Mouse (Mus musculus) limb, embryonic 14.5 days (tissue): ENCODE data around the gene Izumo1r. TPM values are rescaled to one million over a fixed set of nuclear protein-coding genes. Genes with fewer than 3 reads are reported as not detected.
A peak's percentile ranks its signal among the peaks of the same experiment; 100 is the strongest.

Source experiments
- ATAC-seq: fragments of 200-750 bp; cut with Nextera tagmentation; 2 replicates; pipeline ENCODE4 v1.8.0; 2017; ENCODE audit warnings: low read depth, moderate number of reproducible peaks, moderate TSS enrichment; ENCODE audit not compliant: low FRiP score
- DNase-seq: peaks from one replicate; pipeline ENCODE4 v3.0.0-alpha.2; 2015; ENCODE audit warnings: low spot score
- H3K27ac ChIP-seq: fragments of 300-500 bp; sonication (generic); replicated peaks from 2 replicates; pipeline ENCODE4 v1.5.1; 2014; ENCODE audit warnings: low read depth, mild to moderate bottlenecking, low read length, moderate library complexity, mixed read lengths
- H3K27me3 ChIP-seq: fragments of 300-500 bp; sonication (generic); 2 replicates; pipeline ENCODE4 v1.6.1; 2014; ENCODE audit warnings: low read length, mixed read lengths; ENCODE audit not compliant: control insufficient read depth, insufficient read depth
- H3K36me3 ChIP-seq: fragments of 300-500 bp; sonication (generic); 2 replicates; pipeline ENCODE4 v1.6.1; 2014; ENCODE audit warnings: mild to moderate bottlenecking, low read length, moderate library complexity, mixed read lengths; ENCODE audit not compliant: control insufficient read depth, insufficient read depth
- H3K4me1 ChIP-seq: fragments of 300-500 bp; sonication (generic); 2 replicates; pipeline ENCODE4 v1.6.1; 2014; ENCODE audit warnings: antibody characterized with exemption, low read length, mixed read lengths; ENCODE audit not compliant: control insufficient read depth, insufficient read depth
- H3K4me2 ChIP-seq: fragments of 300-500 bp; sonication (generic); replicated peaks from 2 replicates; pipeline ENCODE4 v1.6.1; 2014; ENCODE audit warnings: low read depth, mild to moderate bottlenecking, low read length, moderate library complexity; ENCODE audit not compliant: severe bottlenecking
- H3K4me3 ChIP-seq: fragments of 300-500 bp; sonication (generic); replicated peaks from 2 replicates; pipeline ENCODE4 v1.5.1; 2014; ENCODE audit warnings: low read length
- H3K9ac ChIP-seq: fragments of 300-500 bp; sonication (generic); 2 replicates; pipeline ENCODE4 v1.6.1; 2014; ENCODE audit warnings: mild to moderate bottlenecking, low read depth, low read length, moderate library complexity; ENCODE audit not compliant: severe bottlenecking
- H3K9me3 ChIP-seq: fragments of 300-500 bp; sonication (generic); 2 replicates; pipeline ENCODE4 v1.6.1; 2016; ENCODE audit warnings: low read length; ENCODE audit not compliant: control insufficient read depth
- POLR2A ChIP-seq: fragments of 200-500 bp; IDR thresholded peaks from 2 replicates; pipeline ENCODE4 v1.8.0; 2012; ENCODE audit warnings: inconsistent platforms, mild to moderate bottlenecking, moderate library complexity, borderline replicate concordance; ENCODE audit not compliant: insufficient read depth, insufficient read length; ENCODE audit errors: extremely low read depth
- WGBS: fragments of 180-500 bp; shearing (Covaris S2); extraction: QIAGEN DNeasy Blood & Tissue Kit; methylation state at CpG from one replicate; pipeline ENCODE4 v1.1.7; 2014; 5-methylcytosine and 5-hydroxymethylcytosine counted together
- polyA plus RNA-seq, 2 experiments: library from polyadenylated mRNA; depleted of rRNA in 1 of 2; stranded (reverse) in 1 of 2; unstranded in 1 of 2; fragments of >200 nt; fragmentation: Nextera tagmentation in 1 of 2; extraction: Ambion mirVana in 1 of 2; gene quantifications; 2 replicates each; pipeline versions ENCODE4 v1.2.1 to v1.2.3; 2012 to 2014

Gene Izumo1r
- polyA plus RNA-seq, 2 experiments, result 1.1 TPM; not detected in 1

DNA sequence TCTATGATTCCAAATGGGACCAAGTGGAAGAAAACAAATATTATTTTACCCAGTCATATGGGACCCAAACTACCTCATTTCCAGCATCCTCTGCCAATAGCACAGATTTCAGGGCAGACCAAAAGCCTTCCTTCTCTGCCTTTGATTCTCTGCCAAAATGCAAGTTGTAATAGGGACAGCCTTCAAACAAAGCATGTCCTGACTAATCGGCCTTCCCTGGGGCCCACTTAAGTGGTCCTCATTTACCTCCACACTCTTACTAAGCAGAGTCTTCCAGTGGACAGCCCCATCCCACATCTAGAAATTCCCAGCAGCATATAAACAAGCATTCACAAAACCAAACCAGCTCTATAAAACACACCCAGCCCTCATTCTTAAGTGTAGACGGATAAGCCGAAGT is 6.6 kb downstream of the Izumo1r start:
- Histone ChIP-seq H3K27me3 (no peaks in the 10 kb centered on the region), H3K4me3 (no peak overlapping the region), H3K4me2 (no peak overlapping the region), H3K9ac (no peak overlapping the region), H3K27ac (no peak overlapping the region), H3K36me3 (no peaks in the 10 kb centered on the region), H3K4me1 (peaks cover 8% of the 10 kb centered on the region; the same call in 1 of the 2 replicates), H3K9me3 (no peaks in the 10 kb centered on the region)
- peak; percentile 53 for ATAC-seq
- DNase-seq, result peak; percentile 52
- WGBS, result 53% methylated on average over 3 of the region's 3 CpGs
- no peak for TF ChIP-seq POLR2A

DNA sequence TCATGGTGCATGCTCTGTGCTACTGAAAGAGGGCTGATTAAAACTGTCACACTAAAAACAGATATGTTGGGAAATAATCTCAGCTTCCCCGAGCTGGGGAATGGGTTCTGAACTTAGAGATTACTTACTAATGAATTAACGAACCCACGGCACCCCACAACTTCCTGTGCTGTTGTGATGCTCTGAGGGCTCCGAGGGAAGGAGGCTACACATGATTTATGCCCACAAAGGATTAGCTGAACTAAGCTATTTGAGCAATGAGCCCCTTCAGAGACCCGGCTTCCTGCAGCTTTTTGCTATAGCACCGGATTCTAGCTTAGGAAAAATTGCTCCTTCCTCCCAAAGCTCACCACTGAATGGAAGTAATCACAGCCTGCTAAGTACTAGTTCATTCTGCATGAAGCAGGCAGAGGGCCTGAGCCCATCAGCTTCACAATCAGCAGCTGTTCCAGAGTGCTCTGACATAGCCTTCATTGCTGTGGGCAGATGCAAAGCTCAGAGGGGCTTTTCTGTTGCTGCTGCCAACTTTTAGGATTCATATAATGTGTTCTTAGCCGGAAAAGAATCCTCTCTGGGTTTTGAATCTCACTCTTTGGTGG is 8.4 kb downstream of the Izumo1r start:
- peak; percentile 53; the same call in 1 of the 2 replicates for ATAC-seq
- no peak overlapping the region for H3K27ac ChIP-seq
- 41% methylated on average over 7 of the region's 7 CpGs for WGBS

DNA sequence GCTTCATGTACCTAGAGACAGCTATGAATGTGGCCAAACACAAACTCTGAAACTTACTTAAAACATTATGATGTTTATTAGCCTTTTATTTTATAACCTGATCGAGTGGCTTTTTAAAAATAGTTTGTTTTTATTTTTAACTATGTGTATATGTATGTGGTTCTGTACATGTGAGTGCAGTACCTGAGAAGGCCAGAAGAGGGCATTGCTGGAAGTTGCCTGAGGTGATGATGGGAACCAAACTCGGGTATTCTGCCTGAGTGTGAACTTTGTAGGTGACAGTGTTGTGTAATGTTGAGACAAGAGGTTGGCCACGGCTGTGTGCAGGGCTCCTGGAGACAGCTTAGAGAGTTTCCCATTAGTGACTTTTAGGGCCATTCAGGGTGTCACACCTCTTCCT is 9.1 kb downstream of the Izumo1r start:
- 82% methylated on average over 3 of the region's 3 CpGs for WGBS
- no peak for ATAC-seq

More for the DNA sequence above, 8.4 kb downstream of the Izumo1r start:
- Histone ChIP-seq H3K27me3 (no peaks in the 10 kb centered on the region), H3K36me3 (no peaks in the 10 kb centered on the region), H3K4me2 (no peak overlapping the region), H3K4me1 (peaks cover 8% of the 10 kb centered on the region; the same call in 1 of the 2 replicates), H3K4me3 (no peak overlapping the region), H3K9ac (no peak overlapping the region), H3K9me3 (no peaks in the 10 kb centered on the region)
- peak; percentile 49 for DNase-seq
- no peak for TF ChIP-seq POLR2A

GRCm38 (mm10) chr9:14893388-14893787 is 10.4 kb downstream of the Izumo1r start:
- H3K4me1 ChIP-seq, result peaks cover 8% of the 10 kb centered on the region; the same call in 1 of the 2 replicates
- ATAC-seq, result no peak
- H3K36me3 ChIP-seq, result no peaks in the 10 kb centered on the region
- TF ChIP-seq POLR2A, result no peak
- WGBS, result 89% methylated on average over 9 of the region's 9 CpGs
- H3K4me3 ChIP-seq, result no peak overlapping the region
- DNase-seq, result no peak
- H3K9me3 ChIP-seq, result no peaks in the 10 kb centered on the region
- H3K4me2 ChIP-seq, result no peak overlapping the region
- no peak overlapping the region for H3K9ac ChIP-seq
- no peak overlapping the region for H3K27ac ChIP-seq
- no peaks in the 10 kb centered on the region for H3K27me3 ChIP-seq

More for the DNA sequence above, 9.1 kb downstream of the Izumo1r start:
- no peak for TF ChIP-seq POLR2A
- no peak overlapping the region for H3K27ac ChIP-seq
- no peak for DNase-seq
- no peak overlapping the region for H3K9ac ChIP-seq
- H3K9me3 ChIP-seq, result no peaks in the 10 kb centered on the region
- H3K4me3 ChIP-seq, result no peak overlapping the region
- H3K36me3 ChIP-seq, result no peaks in the 10 kb centered on the region
- no peak overlapping the region for H3K4me2 ChIP-seq
- H3K4me1 ChIP-seq, result peaks cover 8% of the 10 kb centered on the region; the same call in 1 of the 2 replicates
- no peaks in the 10 kb centered on the region for H3K27me3 ChIP-seq

DNA sequence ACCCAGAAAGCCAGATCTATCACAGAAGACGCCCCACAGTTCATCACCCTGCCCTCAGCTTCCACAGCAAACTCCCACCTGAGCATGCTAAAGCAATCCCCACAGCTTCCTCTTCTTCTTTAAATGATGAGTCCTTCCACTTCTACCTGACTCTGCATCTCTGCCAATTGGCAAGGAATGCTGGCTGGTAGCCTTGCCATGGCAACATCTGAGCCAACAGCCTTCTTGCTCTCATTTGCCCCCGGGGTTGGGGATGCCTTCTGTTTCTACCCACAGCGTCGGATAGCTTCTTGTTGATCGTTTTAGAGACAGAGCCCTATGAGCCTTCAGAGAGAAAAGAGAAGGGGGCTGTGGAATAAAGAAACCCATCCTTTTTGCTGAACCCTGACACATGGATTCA is 11.9 kb downstream of the Izumo1r start:
- no peaks in the 10 kb centered on the region for H3K27me3 ChIP-seq
- no peak for ATAC-seq
- no peak overlapping the region for H3K4me2 ChIP-seq
- H3K36me3 ChIP-seq, result no peaks in the 10 kb centered on the region
- DNase-seq, result no peak
- H3K9ac ChIP-seq, result no peak overlapping the region
- no peak for TF ChIP-seq POLR2A
- peaks cover 2% of the 10 kb centered on the region; the same call in 1 of the 2 replicates for H3K4me1 ChIP-seq
- no peaks in the 10 kb centered on the region for H3K9me3 ChIP-seq
- no peak overlapping the region for H3K4me3 ChIP-seq
- WGBS, result 79% methylated on average over 5 of the region's 5 CpGs
- H3K27ac ChIP-seq, result no peak overlapping the region
